Mouse (Mus musculus) urinary bladder, adult 2 months (tissue): ENCODE results near the gene Fam47e. TPM values are rescaled to one million over a fixed set of nuclear protein-coding genes. Genes with fewer than 3 reads are reported as not detected.
"Not testable (repeated sequence)": the region's sequence is repeated elsewhere in the genome, so short reads cannot be mapped to it uniquely, and the experiment has no call there.

Experiments
- DNase-seq: peaks from one replicate; pipeline ENCODE4 v3.0.0; 2022; ENCODE audit warnings: low spot score
- polyA plus RNA-seq: library from polyadenylated mRNA; depleted of rRNA; stranded (reverse); fragments of >200 nt; gene quantifications from 2 replicates; pipeline ENCODE4 v1.2.3, GENCODE M21; 2012; rRNA removed

Gene Fam47e
- 0.86 and 1.0 TPM in 2 replicates for polyA plus RNA-seq

DNA sequence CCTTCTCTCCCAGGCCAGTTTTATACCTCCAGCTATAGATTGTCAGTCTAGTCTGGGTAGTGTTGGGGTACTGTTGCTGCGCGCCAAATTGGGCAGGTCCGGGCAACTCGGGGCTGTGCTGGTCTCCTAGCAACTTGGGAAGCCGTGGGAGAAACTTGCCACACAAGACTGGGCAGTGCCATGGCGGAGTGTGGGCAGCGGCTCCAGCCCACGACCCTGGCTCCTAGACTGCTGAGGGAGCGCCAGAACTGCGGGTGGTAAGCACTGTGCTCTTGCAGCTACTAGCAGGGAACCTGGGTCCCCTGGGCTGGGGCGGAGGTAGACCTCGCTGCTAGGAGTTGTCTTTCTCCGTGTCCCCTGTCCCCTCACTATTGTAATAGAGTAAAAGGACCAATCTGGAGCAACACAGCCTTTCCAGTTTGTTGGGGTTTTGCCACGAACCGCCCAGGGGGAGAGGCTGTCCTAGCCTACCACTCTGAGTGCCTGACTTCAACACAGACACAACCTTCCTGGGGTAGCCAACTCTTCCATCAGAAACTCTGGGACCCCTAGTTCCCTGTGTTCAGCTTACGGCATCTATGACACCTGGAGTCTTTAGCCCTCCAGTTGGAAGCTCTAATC is at the start of gene Fam47e:
Gene Fam47e, plus strand, starts transcription at position 179 of the 621 bp plus-strand sequence.
- DNase-seq, result no peak

- DNase-seq, result peak; percentile 94
These were observed 49.4 kb upstream of the Fam47e start for GRCm38 (mm10) chr5:92505402-92505865.

DNA sequence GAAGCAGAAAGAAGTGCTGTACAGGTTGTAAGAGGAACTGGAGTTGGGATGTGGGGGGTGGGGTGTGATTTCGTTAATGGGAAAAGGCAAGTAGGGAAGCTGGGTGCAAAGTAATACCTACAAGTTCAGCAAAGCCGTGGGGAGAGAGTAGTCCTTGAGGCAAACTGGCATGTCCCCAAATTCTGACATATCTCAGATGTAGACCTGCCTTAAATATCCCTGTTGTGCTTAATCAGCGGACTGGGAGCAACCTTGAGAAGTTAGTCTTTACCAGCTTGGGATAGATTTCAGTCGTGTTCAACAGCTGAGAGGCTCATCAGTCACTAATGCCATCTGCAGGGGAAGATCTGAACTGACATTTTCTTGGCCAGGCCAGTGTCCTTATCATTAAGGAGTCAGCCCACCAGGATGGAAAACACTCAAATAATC is 48.6 kb upstream of the Fam47e start:
- DNase-seq, result no peak

DNA sequence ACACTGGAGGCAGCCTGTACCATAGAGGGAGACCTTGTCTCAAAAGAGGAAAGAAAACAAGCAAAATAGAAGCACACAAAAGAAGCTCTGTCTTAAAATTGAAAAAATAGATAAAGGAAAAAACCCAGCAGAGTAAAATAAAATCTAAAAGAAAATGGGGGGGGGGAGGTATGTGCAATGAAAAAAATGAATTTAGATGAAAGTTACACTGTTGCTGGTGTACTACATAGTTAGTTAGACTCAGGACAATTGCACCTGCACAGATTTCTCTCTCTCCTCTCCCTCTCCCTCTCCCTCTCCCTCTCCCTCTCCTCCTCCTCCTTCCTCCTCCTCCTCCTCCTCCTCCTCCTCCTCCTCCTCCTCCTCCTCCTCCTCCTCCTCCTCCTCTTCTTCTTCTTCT is 48.1 kb upstream of the Fam47e start, which contains the start of gene Scarb2:
Gene Scarb2, minus strand, starts transcription at position 101 of the 400 bp plus-strand sequence.
- DNase-seq, result no peak

DNA sequence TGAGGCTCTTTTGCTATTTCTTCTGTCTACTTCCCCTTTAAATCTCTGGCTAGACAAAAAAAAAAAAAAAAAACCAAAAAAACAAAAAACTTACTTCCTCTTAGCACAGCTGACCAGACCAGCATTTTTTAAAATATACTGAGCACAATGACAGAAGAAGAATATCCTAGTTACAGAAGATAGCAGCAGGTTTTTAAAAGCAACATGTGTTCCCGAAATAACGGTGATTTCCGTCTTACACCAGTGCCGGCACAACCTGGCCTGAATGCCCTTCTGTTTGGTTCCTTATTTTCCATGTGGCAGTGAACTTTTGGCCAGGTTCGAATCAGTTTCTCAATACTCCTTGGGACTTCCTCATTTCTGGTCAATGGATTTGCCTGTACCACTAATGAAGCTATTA is 46.0 kb upstream of the Fam47e start:
- DNase-seq, result no peak

- DNase-seq, result no peak
These were observed 43.6 kb upstream of the Fam47e start for GRCm38 (mm10) chr5:92511256-92511655.

GRCm38 (mm10) chr5:92512066-92512465 is 42.8 kb upstream of the Fam47e start:
- no peak for DNase-seq

GRCm38 (mm10) chr5:92521131-92521530 is 33.7 kb upstream of the Fam47e start:
- DNase-seq, result not testable (repeated sequence)

- no peak for DNase-seq
These were observed 30.0 kb upstream of the Fam47e start for GRCm38 (mm10) chr5:92524821-92525258.

- DNase-seq, result no peak
These were observed 15.2 kb upstream of the Fam47e start for GRCm38 (mm10) chr5:92539698-92540097.

GRCm38 (mm10) chr5:92552611-92553010 is 2.3 kb upstream of the Fam47e start:
- DNase-seq, result no peak

DNA sequence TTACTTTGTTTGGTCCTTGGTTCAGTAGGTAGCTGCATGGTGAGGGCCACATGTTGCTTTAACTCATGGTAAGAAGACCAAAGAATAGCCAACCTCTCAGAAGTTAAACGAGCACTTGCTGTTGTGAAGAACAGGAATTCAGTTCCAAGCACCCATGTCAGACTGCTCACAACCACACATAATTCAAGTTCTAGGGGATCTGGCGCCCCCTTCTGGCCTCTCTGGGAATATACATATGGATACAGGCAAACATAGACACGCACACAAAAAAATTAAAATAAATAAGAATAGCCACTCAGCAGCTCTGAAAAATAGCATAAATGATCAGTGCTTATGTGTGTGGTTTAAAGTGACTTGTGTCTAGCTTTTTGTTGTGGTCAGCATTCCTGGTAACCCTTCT is 930 bp upstream of the Fam47e start:
- DNase-seq, result no peak

DNA sequence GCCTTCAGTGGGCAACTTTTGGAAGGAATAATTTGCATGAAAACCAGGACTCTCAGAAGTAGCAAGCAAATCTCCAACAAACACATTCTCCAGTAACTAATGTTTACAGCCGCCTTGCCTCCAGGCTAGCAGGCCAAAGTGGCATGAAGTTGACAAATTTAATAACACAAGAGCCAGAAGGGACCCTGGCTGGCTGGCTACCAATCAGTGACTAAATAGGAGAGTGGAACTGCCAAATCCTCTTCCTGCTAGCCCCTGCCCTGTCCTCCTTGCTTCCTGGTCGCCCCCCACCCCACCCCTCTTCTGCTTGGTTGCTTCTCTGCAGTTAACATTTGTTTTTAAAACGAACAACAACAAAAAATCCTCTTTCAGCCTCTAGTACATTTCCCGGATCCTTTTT is 426 bp upstream of the Fam47e start:
- DNase-seq, result no peak

- DNase-seq, result no peak
These were observed 1.0 kb downstream of the Fam47e start for GRCm38 (mm10) chr5:92555905-92556304.

GRCm38 (mm10) chr5:92557508-92557907 is 2.6 kb downstream of the Fam47e start:
- DNase-seq, result no peak

- no peak for DNase-seq
These were observed 5.3 kb downstream of the Fam47e start for GRCm38 (mm10) chr5:92560201-92560600.

DNA sequence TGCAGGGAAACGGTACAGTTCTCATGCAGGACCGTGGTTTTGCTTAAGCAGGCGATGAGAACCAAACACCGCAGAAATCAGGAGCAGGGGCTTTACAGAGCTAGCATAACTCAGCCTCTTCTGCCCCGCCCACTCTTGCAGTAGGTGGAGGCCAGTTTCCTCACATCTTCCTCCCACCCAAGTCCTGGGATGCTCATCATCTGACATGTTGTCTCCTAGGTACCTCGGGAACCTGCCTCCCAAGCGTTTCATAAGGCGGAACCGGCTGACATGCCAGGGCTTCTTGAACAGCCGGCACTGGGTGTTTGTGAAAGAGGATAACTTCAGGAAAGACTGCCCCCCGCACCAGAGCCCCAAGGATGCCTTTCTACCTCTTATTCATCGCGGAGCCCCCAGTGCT is 7.1 kb downstream of the Fam47e start:
- no peak for DNase-seq

GRCm38 (mm10) chr5:92571232-92571631 is 16.4 kb downstream of the Fam47e start:
- no peak for DNase-seq

DNA sequence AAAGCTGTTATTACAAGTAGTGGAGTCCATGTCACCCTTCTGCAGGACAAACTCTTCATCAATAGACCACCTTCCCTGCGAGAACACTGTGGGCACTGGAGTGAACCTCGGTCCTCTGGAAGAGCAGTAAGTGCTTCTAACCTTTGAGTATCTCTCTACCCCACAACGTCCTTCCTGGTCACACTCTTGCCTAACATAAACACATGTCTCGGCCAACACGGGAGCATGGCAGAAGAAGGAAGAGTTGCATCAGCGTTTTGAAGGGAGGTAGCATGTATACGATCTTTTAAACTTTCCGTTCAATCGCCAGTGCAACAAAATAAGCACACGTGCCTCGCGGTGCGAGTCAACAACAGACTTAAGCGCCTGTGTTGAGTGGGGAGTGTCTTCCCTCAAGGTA is 24.7 kb downstream of the Fam47e start:
- DNase-seq, result no peak

DNA sequence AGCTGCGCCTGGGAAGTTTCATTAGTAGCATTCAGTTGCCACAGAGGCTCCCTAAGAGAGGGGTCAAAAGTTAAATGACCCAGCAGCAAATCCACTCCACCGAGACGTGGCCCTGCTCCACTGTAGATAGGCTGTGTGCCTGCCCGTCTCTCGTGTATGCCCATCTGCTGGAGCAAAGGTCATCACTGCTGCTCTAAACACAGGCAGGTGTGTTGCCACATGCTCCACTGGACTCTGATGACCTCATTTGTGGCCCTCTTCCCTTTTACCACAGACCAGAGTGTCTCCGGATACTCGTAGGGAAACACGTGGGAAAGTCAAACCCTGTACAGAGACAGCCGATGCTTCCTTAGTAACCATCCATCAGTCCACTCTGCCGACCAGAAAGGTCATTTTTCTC is 31.1 kb downstream of the Fam47e start:
- no peak for DNase-seq

DNA sequence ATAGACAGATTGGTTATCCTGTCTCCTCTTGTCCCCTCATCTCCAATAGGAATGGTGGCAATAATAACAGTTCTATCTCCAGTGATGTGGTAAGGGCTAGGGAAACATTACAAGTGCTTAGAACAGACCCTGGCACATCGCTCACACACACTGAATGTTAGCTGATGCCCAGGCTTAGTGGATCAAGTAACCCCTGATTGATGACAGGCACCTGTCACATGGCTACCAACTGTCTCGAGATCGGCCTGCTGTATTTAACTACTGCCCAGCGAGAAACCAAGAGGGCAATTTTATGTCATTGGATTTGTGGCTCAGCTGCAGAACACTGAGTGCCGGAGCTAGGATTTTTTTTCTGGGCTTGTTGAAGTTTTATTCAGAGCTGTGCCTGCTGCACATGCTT is 40.2 kb downstream of the Fam47e start:
- no peak for DNase-seq

DNA sequence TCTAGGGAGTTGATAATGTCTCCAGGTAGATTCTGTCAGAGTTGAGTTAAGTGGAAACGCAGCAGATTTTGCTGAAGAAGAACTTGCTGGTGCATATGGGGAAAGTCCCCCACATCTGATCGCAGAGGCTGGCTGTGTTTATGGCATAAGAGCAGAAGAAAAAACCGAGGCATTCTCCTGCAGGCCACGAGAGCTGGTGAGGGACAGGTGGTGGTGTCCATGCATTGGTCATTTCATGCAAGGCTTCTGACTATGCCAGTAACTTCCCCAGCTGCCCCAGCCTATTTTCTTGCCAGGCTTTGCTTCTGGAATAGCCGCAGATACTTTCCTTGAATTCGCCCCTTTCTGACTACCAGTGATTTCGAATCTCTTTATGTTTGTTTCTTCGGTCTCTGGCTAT is 42.0 kb downstream of the Fam47e start:
- no peak for DNase-seq

DNA sequence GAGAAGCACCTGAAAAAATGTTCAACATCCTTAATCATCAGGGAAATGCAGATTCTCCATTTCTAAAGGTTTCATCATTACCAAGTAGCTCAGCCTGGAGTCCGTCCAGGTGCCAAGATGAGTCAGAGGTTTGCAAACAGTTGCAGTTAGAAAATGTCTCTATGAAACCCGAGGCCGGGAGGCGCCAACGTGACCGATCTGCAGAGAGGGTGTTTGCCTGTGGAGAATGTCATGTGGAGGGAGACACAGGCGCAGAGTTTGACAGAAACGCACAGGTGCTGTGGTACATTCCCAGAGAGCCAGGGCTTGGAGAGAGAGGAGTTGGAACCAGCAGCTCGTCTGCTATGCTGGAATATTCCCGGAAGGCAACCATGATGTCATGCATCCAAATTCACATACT is 44.2 kb downstream of the Fam47e start:
- DNase-seq, result peak; percentile 27
